Mouse (Mus musculus): ENCODE data around the gene Zfp606.

Gene Zfp606

DNA sequence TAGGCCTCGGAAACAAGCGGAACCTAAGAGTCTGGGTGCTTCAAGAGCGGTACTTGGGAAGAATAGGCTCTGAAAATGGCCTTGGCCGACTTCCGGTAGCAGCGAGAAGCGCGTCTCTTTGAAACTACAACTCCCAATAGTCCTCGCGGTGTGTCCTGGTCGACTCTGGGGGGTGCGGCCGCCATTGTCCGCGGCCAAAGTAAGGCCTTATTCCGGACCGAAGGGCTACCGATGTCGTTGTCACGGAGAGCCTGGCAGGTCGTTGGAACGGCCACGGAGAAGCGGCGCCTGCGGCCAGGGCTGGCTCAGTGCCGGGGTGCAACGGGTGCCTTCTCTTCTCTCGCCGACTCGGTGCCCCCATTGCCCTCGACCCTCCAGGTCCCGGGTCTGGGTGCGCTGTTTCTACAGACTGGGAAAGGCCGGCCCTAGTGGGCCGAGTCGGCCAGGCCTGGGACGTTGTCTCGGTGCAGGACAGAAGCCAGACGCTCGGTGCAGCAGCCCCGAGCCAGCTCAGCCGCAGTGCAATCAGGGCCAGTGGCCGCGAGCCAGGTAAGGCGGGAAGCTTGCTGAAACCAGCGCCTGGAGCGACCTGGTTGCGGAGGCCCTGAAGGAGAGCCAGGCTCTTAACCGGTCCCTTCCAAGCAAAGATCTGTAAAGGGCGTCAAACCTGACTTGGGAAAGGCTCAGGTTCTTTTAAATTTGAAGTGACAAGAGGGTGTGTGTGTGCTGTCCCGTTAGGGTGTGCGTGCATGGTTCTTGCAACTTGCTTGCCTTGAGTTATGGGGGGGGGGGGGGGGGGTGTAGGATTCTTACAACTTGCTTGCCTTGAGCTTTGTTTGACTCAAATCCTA is at the start of gene Zfp606:
Gene Zfp606, plus strand, starts transcription at position 136 of the 851 bp plus-strand sequence.
- peak; percentile 65 to 71 for DNase-seq

DNA sequence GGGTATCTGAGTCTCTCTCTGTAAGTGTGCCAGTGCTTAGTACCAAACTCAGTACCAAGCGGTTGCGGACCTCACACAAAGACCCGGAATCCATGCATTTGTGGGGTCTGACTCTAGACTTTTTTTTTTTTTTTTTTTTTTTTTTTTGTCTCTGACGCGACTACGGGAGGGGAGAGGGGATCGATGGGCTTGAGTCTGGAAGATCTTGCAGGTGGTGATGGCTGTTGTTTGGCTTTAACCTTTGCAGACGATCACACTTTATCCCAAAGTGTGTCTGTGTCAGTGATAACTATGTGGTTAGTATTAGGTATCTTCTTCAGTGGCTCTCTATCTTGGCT is 885 bp downstream of the Zfp606 start:
- no peak for DNase-seq

DNA sequence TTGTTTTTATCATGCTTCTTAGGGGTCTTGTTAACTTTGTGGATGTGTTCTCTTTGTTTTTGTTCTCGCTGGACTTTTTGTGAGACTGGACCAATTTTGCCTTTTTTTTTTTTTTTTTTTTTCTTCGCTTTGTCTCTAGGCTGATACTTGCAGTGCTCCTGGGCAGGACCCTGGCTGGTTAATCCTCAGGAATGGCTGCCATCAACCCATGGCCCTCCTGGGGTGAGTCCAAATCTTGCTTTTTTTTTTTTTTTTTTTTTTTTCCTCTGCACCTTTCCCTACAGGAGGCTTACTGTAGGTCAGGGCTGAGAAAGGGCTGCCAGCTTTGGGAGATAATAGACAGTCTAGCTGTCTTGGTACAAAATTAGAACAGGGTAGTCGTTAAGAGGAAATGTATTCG is 1.4 kb downstream of the Zfp606 start:
- DNase-seq = no peak

DNA sequence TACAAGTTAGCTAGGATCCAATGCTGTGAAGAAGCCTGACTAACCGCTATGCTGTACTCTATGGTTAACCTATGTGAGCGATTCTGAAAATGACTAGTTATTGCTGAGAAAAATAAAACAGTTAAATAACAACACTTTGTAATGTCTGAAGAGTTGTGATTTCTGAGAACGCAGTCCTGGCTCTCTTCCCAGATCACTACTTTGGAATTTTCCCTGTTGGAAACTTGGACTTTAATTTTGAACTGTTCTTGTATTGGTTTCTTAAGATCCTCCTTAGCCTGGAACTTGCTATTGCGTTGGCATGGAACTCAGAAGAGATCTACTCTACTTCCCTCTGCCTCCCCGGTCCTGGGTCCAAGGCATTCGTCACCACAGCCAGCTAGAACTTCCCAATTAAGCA is 5.7 kb downstream of the Zfp606 start:
- no peak for DNase-seq

DNA sequence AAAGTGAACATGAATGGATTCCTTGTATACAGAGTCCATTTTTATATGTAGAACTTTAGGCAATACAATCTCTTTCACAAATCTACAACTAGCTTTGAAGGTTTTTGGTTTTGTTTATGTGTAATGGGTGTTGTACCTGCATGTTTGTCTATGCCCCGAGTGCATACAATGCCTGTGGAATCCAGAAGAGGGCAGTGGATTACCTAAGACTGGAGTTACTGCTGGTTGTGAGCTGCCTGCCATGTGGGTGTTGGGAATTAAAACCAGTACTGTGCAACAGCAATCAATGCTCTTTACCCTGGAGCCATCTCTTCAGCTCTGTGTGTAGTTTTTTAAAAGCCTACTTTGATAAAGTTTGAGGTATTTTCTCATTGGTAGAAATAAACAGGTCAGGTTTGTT is 7.9 kb downstream of the Zfp606 start:
- no peak for DNase-seq

DNA sequence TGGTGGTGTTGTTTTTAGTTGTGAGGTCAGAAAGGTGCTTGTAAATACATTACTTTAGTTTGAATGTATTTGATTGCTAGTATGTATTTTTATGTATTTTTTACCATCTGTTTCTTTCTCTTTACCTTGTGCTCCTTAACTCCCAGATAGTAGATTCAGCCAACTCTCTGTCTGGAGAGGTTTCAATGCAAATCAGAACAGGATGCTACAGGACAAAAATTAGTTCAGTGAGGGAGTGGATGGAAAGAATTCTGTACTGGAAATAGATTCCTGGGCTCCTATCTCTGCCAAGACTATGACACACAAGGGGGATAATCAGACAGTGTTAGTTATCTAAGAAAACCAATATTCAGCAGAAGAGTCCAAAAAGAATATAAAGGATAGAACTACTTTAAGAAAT is 8.6 kb downstream of the Zfp606 start:
- no peak for DNase-seq

DNA sequence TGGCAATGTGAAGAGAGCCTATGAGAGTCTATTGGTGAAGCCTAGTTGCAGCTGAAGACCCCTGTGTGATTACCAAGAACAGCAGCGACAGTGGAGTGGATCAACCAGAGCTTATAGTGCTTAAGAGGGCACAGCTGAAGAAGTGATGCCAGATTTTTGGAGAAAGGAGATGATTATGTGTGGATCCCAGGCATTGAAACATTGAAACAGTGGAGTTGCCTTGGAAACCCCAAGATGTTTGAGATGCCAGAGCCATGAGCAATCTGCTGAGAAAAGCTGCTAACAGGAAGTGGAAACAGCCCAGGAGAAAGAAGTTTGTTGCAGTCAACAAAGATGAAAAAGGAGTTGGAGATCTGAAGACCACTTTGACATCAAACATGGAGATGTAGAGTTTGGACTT is 32.8 kb downstream of the Zfp606 start:
- DNase-seq = no peak

DNA sequence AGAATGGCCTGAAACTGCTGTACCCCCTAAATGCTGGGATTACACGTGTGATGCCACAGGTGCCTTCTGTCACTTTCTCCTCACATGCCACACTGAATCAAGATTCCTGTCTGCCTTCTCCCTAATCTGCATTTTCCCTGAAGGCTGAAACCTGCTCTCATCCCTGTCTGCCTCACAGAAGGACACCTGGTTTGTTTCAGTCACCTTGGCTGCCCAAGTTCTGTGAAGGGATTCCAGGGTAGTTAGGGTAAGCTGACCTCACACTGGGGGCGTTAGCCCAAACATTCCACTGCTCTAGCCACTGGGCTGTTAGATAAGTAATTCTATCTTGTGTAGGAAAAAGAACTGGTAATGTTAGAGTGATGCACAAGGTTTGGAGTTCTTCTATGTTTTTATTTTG is 34.1 kb downstream of the Zfp606 start, which contains the start of gene 2900092C05Rik:
Gene 2900092C05Rik, plus strand, starts transcription at position 301 of the 400 bp plus-strand sequence.
- no peak for DNase-seq
